Mouse (Mus musculus) liver, embryonic 14.5 days (tissue): ENCODE measurements around the gene Foxn3. TPM values are rescaled to one million over a fixed set of nuclear protein-coding genes. Genes with fewer than 3 reads are reported as not detected.

Source experiments
- ATAC-seq: fragments of 200-750 bp; cut with Nextera tagmentation; 2 replicates; pipeline ENCODE4 v1.8.0; 2017; ENCODE audit warnings: moderate number of reproducible peaks, mild to moderate bottlenecking, moderate library complexity; ENCODE audit not compliant: insufficient read depth
- DNase-seq, 3 experiments: peaks; one replicate each; pipeline ENCODE4 v3.0.0-alpha.2; 2012 to 2013; ENCODE audit warnings: low read depth in 3 of 3, low spot score in 3 of 3
- H3K27ac ChIP-seq: fragments of 300-500 bp; sonication (generic); 2 replicates; pipeline ENCODE4 v1.5.1; 2014; ENCODE audit warnings: moderate library complexity, mild to moderate bottlenecking, control low read depth, inconsistent platforms
- H3K27me3 ChIP-seq: fragments of 300-500 bp; sonication (generic); 2 replicates; pipeline ENCODE4 v1.6.1; 2014; ENCODE audit warnings: mild to moderate bottlenecking, low read length, moderate library complexity; ENCODE audit not compliant: control insufficient read depth, insufficient read depth
- H3K36me3 ChIP-seq: fragments of 300-500 bp; sonication (generic); replicated peaks from 2 replicates; pipeline ENCODE4 v1.6.1; 2014; ENCODE audit warnings: low read depth; ENCODE audit not compliant: control insufficient read depth, insufficient read depth
- H3K4me1 ChIP-seq, 2 experiments: fragments of 200-500 bp in 1 of 2; fragments of 300-500 bp in 1 of 2; sonication (generic) in 1 of 2; replicated peaks; 2 replicates each; pipeline ENCODE4 v1.6.1; 2012 to 2014; ENCODE audit warnings: antibody characterized with exemption in 1 of 2, inconsistent platforms in 1 of 2, low read length in 1 of 2; ENCODE audit not compliant: control insufficient read depth in 2 of 2, insufficient read depth in 2 of 2
- H3K4me2 ChIP-seq: fragments of 300-500 bp; sonication (generic); 2 replicates; pipeline ENCODE4 v1.6.1; 2014; ENCODE audit warnings: low read depth, mild to moderate bottlenecking, control low read depth, moderate library complexity
- H3K4me3 ChIP-seq, 2 experiments: fragments of 200-500 bp in 1 of 2; fragments of 300-500 bp in 1 of 2; sonication (generic) in 1 of 2; 2 replicates each; pipeline ENCODE4 v1.5.1; 2012 to 2014; ENCODE audit warnings: low read depth in 2 of 2, low read length in 2 of 2, mild to moderate bottlenecking in 2 of 2, control low read depth in 1 of 2, inconsistent platforms in 1 of 2, moderate library complexity in 1 of 2; ENCODE audit not compliant: insufficient read depth in 1 of 2
- H3K9ac ChIP-seq: fragments of 300-500 bp; sonication (generic); replicated peaks from 2 replicates; pipeline ENCODE4 v1.6.1; 2014; ENCODE audit warnings: mild to moderate bottlenecking, control low read depth, moderate library complexity
- H3K9me3 ChIP-seq: fragments of 300-500 bp; sonication (generic); 2 replicates; pipeline ENCODE4 v1.6.1; 2016; ENCODE audit warnings: low read length, mixed read lengths; ENCODE audit not compliant: control insufficient read depth
- CTCF ChIP-seq: IDR thresholded peaks from 2 replicates; pipeline ENCODE4 v1.5.1; 2016; ENCODE audit warnings: antibody characterized with exemption, low read depth, control low read depth
- EP300 ChIP-seq: IDR thresholded peaks from 2 replicates; pipeline ENCODE4 v1.6.1; 2016; ENCODE audit warnings: antibody characterized with exemption, low read depth
- WGBS: fragments of 180-500 bp; shearing (Covaris S2); extraction: QIAGEN DNeasy Blood & Tissue Kit; methylation state at CpG from one replicate; pipeline ENCODE4 v1.1.7; 2014; ENCODE audit not compliant: insufficient replicate concordance; 5-methylcytosine and 5-hydroxymethylcytosine counted together
- polyA plus RNA-seq, 2 experiments: library from polyadenylated mRNA; depleted of rRNA in 1 of 2; stranded (reverse) in 1 of 2; unstranded in 1 of 2; fragments of >200 nt; fragmentation: Nextera tagmentation in 1 of 2; extraction: Ambion mirVana in 1 of 2; gene quantifications; 2 replicates each; pipeline versions ENCODE4 v1.2.1 to v1.2.3; 2012 to 2014

The Foxn3 gene
- polyA plus RNA-seq, 2 experiments: 2.7 to 13.6 TPM

- no peaks in the 10 kb centered on the region for H3K36me3 ChIP-seq
- WGBS: 83% methylated on average over 1 of the region's 1 CpGs
- TF ChIP-seq EP300 (no peak), CTCF (no peak)
- no peak overlapping the region for H3K4me3 ChIP-seq
- no peak overlapping the region for H3K4me2 ChIP-seq
- ATAC-seq (no peak), DNase-seq (no peak)
- H3K27me3 ChIP-seq: no peaks in the 10 kb centered on the region
- peaks cover 6 to 12% of the 10 kb centered on the region in 2 experiments; a peak in 3 of 4 replicates for H3K4me1 ChIP-seq
- H3K27ac ChIP-seq: no peak overlapping the region
- H3K9me3 ChIP-seq: no peaks in the 10 kb centered on the region
- H3K9ac ChIP-seq: no peak overlapping the region
Measured at GRCm38 (mm10) chr12:99462846-99463245, 100.5 kb downstream of the Foxn3 start.

- H3K4me2 ChIP-seq: no peak overlapping the region
- H3K36me3 ChIP-seq: no peaks in the 10 kb centered on the region
- H3K9me3 ChIP-seq: no peaks in the 10 kb centered on the region
- DNase-seq (no peak), ATAC-seq (no peak)
- TF ChIP-seq EP300 (no peak), CTCF (no peak)
- no peak overlapping the region for H3K9ac ChIP-seq
- H3K4me3 ChIP-seq: no peak overlapping the region
- H3K4me1 ChIP-seq: peaks cover 10 to 13% of the 10 kb centered on the region in 2 experiments; a peak in 3 of 4 replicates
- H3K27me3 ChIP-seq: no peaks in the 10 kb centered on the region
- no peak overlapping the region for H3K27ac ChIP-seq
Measured at GRCm38 (mm10) chr12:99462302-99462701, 101.1 kb downstream of the Foxn3 start.

GRCm38 (mm10) chr12:99457521-99458205 lies 105.7 kb downstream of the Foxn3 start:
- Histone ChIP-seq H3K9ac (peak overlapping the region; percentile 63), H3K4me3 (peak overlapping the region; percentile 53 to 67)
- 34% methylated on average over 10 of the region's 10 CpGs for WGBS

GRCm38 (mm10) chr12:99455580-99455979 lies 107.8 kb downstream of the Foxn3 start:
- no peaks in the 10 kb centered on the region for H3K27me3 ChIP-seq
- H3K36me3 ChIP-seq: no peaks in the 10 kb centered on the region
- no peak overlapping the region for H3K4me2 ChIP-seq
- H3K4me3 ChIP-seq: no peak overlapping the region
- DNase-seq (no peak), ATAC-seq (no peak)
- TF ChIP-seq CTCF (no peak), EP300 (no peak)
- 82% methylated on average over 8 of the region's 8 CpGs for WGBS
- H3K27ac ChIP-seq: no peak overlapping the region
- no peaks in the 10 kb centered on the region for H3K9me3 ChIP-seq
- H3K9ac ChIP-seq: no peak overlapping the region
- peaks cover 13 to 20% of the 10 kb centered on the region in 2 experiments; a peak in 3 of 4 replicates for H3K4me1 ChIP-seq

More at GRCm38 (mm10) chr12:99457521-99458205, 105.7 kb downstream of the Foxn3 start:
- peak; percentile 97 for ATAC-seq
- Histone ChIP-seq H3K4me2 (peak overlapping the region; percentile 65), H3K27me3 (no peaks in the 10 kb centered on the region), H3K36me3 (no peaks in the 10 kb centered on the region), H3K9me3 (no peaks in the 10 kb centered on the region), H3K27ac (peak overlapping the region; percentile 75), H3K4me1 (peaks cover 13 to 20% of the 10 kb centered on the region in 2 experiments; a peak in 3 of 4 replicates)
- DNase-seq: peak; percentile 80 to 84 (median 83)
- no peak for TF ChIP-seq CTCF
- peak; percentile 89 for TF ChIP-seq EP300

- no peak overlapping the region for H3K4me2 ChIP-seq
- H3K4me1 ChIP-seq: peaks cover 13 to 20% of the 10 kb centered on the region in 2 experiments; a peak in 3 of 4 replicates
- H3K27me3 ChIP-seq: no peaks in the 10 kb centered on the region
- H3K9me3 ChIP-seq: no peaks in the 10 kb centered on the region
- ATAC-seq (no peak), DNase-seq (no peak)
- TF ChIP-seq CTCF: no peak
- TF ChIP-seq EP300: no peak
- no peak overlapping the region for H3K4me3 ChIP-seq
- H3K36me3 ChIP-seq: no peaks in the 10 kb centered on the region
- no peak overlapping the region for H3K27ac ChIP-seq
- no peak overlapping the region for H3K9ac ChIP-seq
- WGBS: 86% methylated on average over 9 of the region's 9 CpGs
Measured at GRCm38 (mm10) chr12:99454394-99454793, 109.0 kb downstream of the Foxn3 start.
